Mouse (Mus musculus): ENCODE measurements around the gene Ripk3. TPM values are rescaled to one million over a fixed set of nuclear protein-coding genes. Genes with fewer than 3 reads are reported as not detected.

The Ripk3 gene
- total and polyA plus RNA-seq, 3 experiments = 0.15 to 2.0 TPM; not detected in 1

DNA sequence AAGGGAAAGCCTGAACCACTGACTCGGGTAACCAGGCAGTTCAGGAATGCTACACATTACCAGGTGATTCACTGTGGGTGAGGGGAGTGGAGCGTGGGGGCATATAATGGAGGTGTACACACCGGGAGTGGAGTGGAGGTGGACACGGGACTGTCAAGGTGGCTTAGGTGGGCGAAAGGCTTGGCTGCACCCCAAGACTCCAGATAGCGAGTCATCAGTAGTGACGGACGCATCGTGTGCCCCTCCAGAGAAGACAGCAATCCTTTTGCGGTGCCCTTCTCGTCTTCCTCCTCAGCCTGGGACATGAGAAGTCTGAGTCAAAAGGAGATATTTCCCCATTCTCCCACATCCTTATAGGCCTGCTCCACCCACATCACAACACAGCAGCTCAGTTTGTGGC lies 10.9 kb downstream of the Ripk3 start:
- no peak overlapping the region for H3K27ac ChIP-seq (ENCODE audit: insufficient read depth, low read depth)
- peaks cover 58% of the 10 kb centered on the region for H3K27me3 ChIP-seq (replicated peaks)
- TF ChIP-seq ZMIZ1 (IDR thresholded peaks at IDR 0.05; ENCODE audit: low read depth, low read length) (no peak), POLR2A (IDR thresholded peaks at IDR 0.05; ENCODE audit: low read depth, low read length) (no peak), ELF1 (IDR thresholded peaks at IDR 0.05; ENCODE audit: low read depth, low read length) (no peak), MXI1 (IDR thresholded peaks at IDR 0.05; ENCODE audit: low read depth, low read length) (no peak)
- DNase-seq (ENCODE audit: extremely low read depth) = no peak
- no peaks in the 10 kb centered on the region for H3K36me3 ChIP-seq (replicated peaks in 1 of 2; ENCODE audit: control insufficient read depth in 1 of 2, insufficient read depth in 1 of 2, low read length in 1 of 2)
- in situ Hi-C loops (cut with MboI; ENCODE audit: low pct_ligation_motif_present, low pct_unique_long_range_greater_than_20kb, low sequenced_read_pairs) = no loop called here
- dilution Hi-C loops (cut with MboI; ENCODE audit: extremely low pct_ligation_motif_present, extremely low pct_unique_long_range_greater_than_20kb, low sequenced_read_pairs) = no loop called here
- no peak overlapping the region for H3K4me3 ChIP-seq (replicated peaks in 1 of 3; ENCODE audit: low read depth in 2 of 3, low read length in 2 of 3, poor library complexity in 1 of 3)
- H3K9ac ChIP-seq (ENCODE audit: insufficient read depth, low read depth) = no peak overlapping the region
- H3K79me2 ChIP-seq (replicated peaks; ENCODE audit: control insufficient read depth, extremely low read depth, insufficient read depth, poor library complexity, severe bottlenecking) = no peaks in the 10 kb centered on the region
- no peaks in the 10 kb centered on the region for H3K9me3 ChIP-seq (replicated peaks; ENCODE audit: low read length)
- no peak overlapping the region for H3K4me2 ChIP-seq (ENCODE audit: insufficient read depth, low read depth, poor library complexity, severe bottlenecking)
- H3K4me1 ChIP-seq (ENCODE audit: control insufficient read depth in 1 of 2, insufficient read depth in 2 of 2) = peaks cover 0 to 8% of the 10 kb centered on the region in 2 experiments; a peak in 1 of 4 replicates

DNA sequence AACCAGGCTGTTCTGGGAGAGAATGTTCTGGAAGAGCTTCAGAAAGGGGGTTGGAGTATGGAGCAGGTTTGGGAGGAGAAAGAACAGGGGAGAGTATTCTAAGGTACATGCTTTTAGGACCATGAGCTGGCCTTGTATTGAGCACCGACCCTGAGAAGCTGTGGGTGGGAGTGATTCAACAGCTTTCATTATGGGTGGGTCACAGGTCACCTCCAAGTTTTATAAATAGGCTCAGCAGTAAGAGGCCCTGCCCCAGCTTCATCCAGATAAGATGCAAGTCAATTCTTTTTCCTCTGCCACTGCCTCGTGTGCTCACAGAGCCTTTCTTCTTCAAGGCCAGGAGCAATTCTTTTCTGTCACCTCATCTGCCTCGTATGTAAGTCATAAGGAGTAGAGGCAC lies 11.5 kb downstream of the Ripk3 start:
- H3K4me2 ChIP-seq (ENCODE audit: insufficient read depth, low read depth, poor library complexity, severe bottlenecking) = no peak overlapping the region
- H3K36me3 ChIP-seq (replicated peaks in 1 of 2; ENCODE audit: control insufficient read depth in 1 of 2, insufficient read depth in 1 of 2, low read length in 1 of 2) = no peaks in the 10 kb centered on the region
- H3K9ac ChIP-seq (ENCODE audit: insufficient read depth, low read depth) = no peak overlapping the region
- H3K4me1 ChIP-seq (ENCODE audit: control insufficient read depth in 1 of 2, insufficient read depth in 2 of 2) = peaks cover 0 to 8% of the 10 kb centered on the region in 2 experiments; a peak in 1 of 4 replicates
- H3K27ac ChIP-seq (ENCODE audit: insufficient read depth, low read depth) = no peak overlapping the region
- dilution Hi-C loops (cut with MboI; ENCODE audit: extremely low pct_ligation_motif_present, extremely low pct_unique_long_range_greater_than_20kb, low sequenced_read_pairs) = no loop called here
- H3K79me2 ChIP-seq (replicated peaks; ENCODE audit: control insufficient read depth, extremely low read depth, insufficient read depth, poor library complexity, severe bottlenecking) = no peaks in the 10 kb centered on the region
- in situ Hi-C loops (cut with MboI; ENCODE audit: low pct_ligation_motif_present, low pct_unique_long_range_greater_than_20kb, low sequenced_read_pairs) = no loop called here
- no peak overlapping the region for H3K4me3 ChIP-seq (replicated peaks in 1 of 3; ENCODE audit: low read depth in 2 of 3, low read length in 2 of 3, poor library complexity in 1 of 3)
- no peaks in the 10 kb centered on the region for H3K9me3 ChIP-seq (replicated peaks; ENCODE audit: low read length)
- peaks cover 59% of the 10 kb centered on the region for H3K27me3 ChIP-seq (replicated peaks)
- no peak for TF ChIP-seq MXI1 (IDR thresholded peaks at IDR 0.05; ENCODE audit: low read depth, low read length)
- no peak for TF ChIP-seq NELFE (IDR thresholded peaks at IDR 0.05; ENCODE audit: low read depth, low read length)
- TF ChIP-seq GABPA (IDR thresholded peaks at IDR 0.05; ENCODE audit: insufficient replicate concordance, low read depth, low read length) = no peak
- TF ChIP-seq UBTF (IDR thresholded peaks at IDR 0.05; ENCODE audit: low read depth, low read length) = no peak
- TF ChIP-seq MAX (IDR thresholded peaks at IDR 0.05; ENCODE audit: low read length) = no peak
- no peak for TF ChIP-seq USF2 (conservative IDR thresholded peaks at IDR 0.05; ENCODE audit: low read depth, low read length)
- TF ChIP-seq SIN3A (IDR thresholded peaks at IDR 0.05; ENCODE audit: low read length) = no peak
- TF ChIP-seq ZC3H11A (IDR thresholded peaks at IDR 0.05; ENCODE audit: low read depth, low read length) = no peak
- no peak for TF ChIP-seq USF1 (IDR thresholded peaks at IDR 0.05; ENCODE audit: low read depth, low read length)
- no peak for TF ChIP-seq PAX5 (IDR thresholded peaks at IDR 0.05; ENCODE audit: low read length)
- no peak for TF ChIP-seq ETS1 (conservative IDR thresholded peaks at IDR 0.05; ENCODE audit: low read depth, low read length)
- no peak for TF ChIP-seq RAD21 (IDR thresholded peaks at IDR 0.05; ENCODE audit: low read depth, low read length)
- no peak for TF ChIP-seq TCF12 (IDR thresholded peaks at IDR 0.05; ENCODE audit: low read depth, low read length)
- no peak for DNase-seq (ENCODE audit: extremely low read depth)
